Mouse (Mus musculus): Measurements from ENCODE around the gene Pakap. TPM values are rescaled to one million over a fixed set of nuclear protein-coding genes. Genes with fewer than 3 reads are reported as not detected.

Pakap gene
- polyA plus RNA-seq, 1 experiment = 0.78 TPM

GRCm38 (mm10) chr4:57829131-57829530, 261.2 kb downstream of the Pakap start:
- TF ChIP-seq CTCF (conservative IDR thresholded peaks at IDR 0.05; ENCODE audit: insufficient read depth, insufficient read length, low read depth, low read length) (no peak), POLR2A (IDR thresholded peaks at IDR 0.05; ENCODE audit: low read depth, low read length) (no peak)

GRCm38 (mm10) chr4:57829740-57830139, 261.8 kb downstream of the Pakap start:
- WGBS = 51% methylated on average over 3 of the region's 3 CpGs
- Histone ChIP-seq H3K27ac (ENCODE audit: insufficient read depth, low read depth, low read length) (no peak overlapping the region), H3K4me3 (ENCODE audit: insufficient read depth, low read depth, low read length) (no peak overlapping the region), H3K36me3 (ENCODE audit: control insufficient read depth, insufficient read depth, low read length) (no peaks in the 10 kb centered on the region), H3K4me1 (ENCODE audit: control insufficient read depth, insufficient read depth, low read length) (no peaks in the 10 kb centered on the region), H3K27me3 (replicated peaks; ENCODE audit: control insufficient read depth, insufficient read depth, low read length) (no peaks in the 10 kb centered on the region)
- DNase-seq = no peak
- TF ChIP-seq POLR2A (IDR thresholded peaks at IDR 0.05; ENCODE audit: low read depth, low read length) = no peak
- no peak for TF ChIP-seq CTCF (conservative IDR thresholded peaks at IDR 0.05; ENCODE audit: insufficient read depth, insufficient read length, low read depth, low read length)

More at GRCm38 (mm10) chr4:57829131-57829530, 261.2 kb downstream of the Pakap start:
- Histone ChIP-seq H3K4me1 (ENCODE audit: control insufficient read depth, insufficient read depth, low read length) (no peaks in the 10 kb centered on the region), H3K4me3 (ENCODE audit: insufficient read depth, low read depth, low read length) (no peak overlapping the region), H3K27me3 (replicated peaks; ENCODE audit: control insufficient read depth, insufficient read depth, low read length) (no peaks in the 10 kb centered on the region), H3K36me3 (ENCODE audit: control insufficient read depth, insufficient read depth, low read length) (no peaks in the 10 kb centered on the region), H3K27ac (ENCODE audit: insufficient read depth, low read depth, low read length) (no peak overlapping the region)
- no peak for DNase-seq
- WGBS = 70% methylated on average over 9 of the region's 9 CpGs

DNA sequence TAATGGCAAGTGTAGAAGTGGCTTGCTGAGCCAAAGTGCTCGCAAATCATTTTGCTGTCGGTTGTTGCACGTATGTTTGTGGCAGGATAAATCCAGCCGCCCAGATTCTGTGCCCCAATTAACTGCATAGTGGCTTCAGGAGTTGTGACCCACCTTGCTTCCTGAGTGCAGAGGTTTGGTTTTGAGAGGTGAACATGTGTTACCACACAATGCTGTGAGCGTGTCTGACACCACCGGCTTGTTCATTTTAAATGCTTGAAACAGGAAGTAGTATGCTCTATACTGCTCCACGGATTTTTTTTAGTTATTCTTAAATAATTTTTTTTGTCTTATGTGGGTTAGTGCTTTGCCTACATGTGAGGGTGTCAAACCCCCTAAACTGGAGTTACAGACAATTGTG, 264.3 kb downstream of the Pakap start:
- WGBS = 55% methylated on average over 7 of the region's 7 CpGs
- H3K27ac ChIP-seq (ENCODE audit: insufficient read depth, low read depth, low read length) = no peak overlapping the region
- no peaks in the 10 kb centered on the region for H3K4me1 ChIP-seq (ENCODE audit: control insufficient read depth, insufficient read depth, low read length)

DNA sequence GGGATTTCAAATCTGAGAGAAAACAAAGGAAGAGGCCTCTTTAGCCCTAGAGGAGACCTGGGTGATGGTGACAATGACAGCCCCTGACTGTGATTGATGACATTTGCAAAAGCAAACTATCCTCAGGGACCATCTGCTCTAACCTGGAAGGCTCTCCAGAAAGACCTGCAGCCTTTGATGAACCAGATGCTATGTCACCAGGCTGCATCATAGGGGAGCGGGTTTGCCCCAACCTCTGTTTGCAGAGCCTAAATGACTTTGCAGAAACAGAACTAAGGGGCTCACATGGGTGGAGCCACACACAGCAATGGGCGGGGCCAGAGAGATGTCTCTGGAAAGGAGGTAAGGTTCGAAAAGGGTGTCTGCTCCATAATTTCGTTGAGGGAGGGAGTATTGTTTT, 265.1 kb downstream of the Pakap start:
- H3K36me3 ChIP-seq (ENCODE audit: control insufficient read depth, insufficient read depth, low read length) = no peaks in the 10 kb centered on the region
- no peak overlapping the region for H3K4me3 ChIP-seq (ENCODE audit: insufficient read depth, low read depth, low read length)
- no peaks in the 10 kb centered on the region for H3K27me3 ChIP-seq (replicated peaks; ENCODE audit: control insufficient read depth, insufficient read depth, low read length)
- 82% methylated on average over 4 of the region's 4 CpGs for WGBS
- TF ChIP-seq CTCF (conservative IDR thresholded peaks at IDR 0.05; ENCODE audit: insufficient read depth, insufficient read length, low read depth, low read length) = no peak
- TF ChIP-seq POLR2A (IDR thresholded peaks at IDR 0.05; ENCODE audit: low read depth, low read length) = no peak
- no peak overlapping the region for H3K27ac ChIP-seq (ENCODE audit: insufficient read depth, low read depth, low read length)
- H3K4me1 ChIP-seq (ENCODE audit: control insufficient read depth, insufficient read depth, low read length) = peaks cover 2% of the 10 kb centered on the region; the same call in 1 of the 2 replicates
- no peak for DNase-seq

More for the DNA sequence above, 264.3 kb downstream of the Pakap start:
- Histone ChIP-seq H3K36me3 (ENCODE audit: control insufficient read depth, insufficient read depth, low read length) (no peaks in the 10 kb centered on the region), H3K4me3 (ENCODE audit: insufficient read depth, low read depth, low read length) (no peak overlapping the region), H3K27me3 (replicated peaks; ENCODE audit: control insufficient read depth, insufficient read depth, low read length) (no peaks in the 10 kb centered on the region)
- TF ChIP-seq CTCF (conservative IDR thresholded peaks at IDR 0.05; ENCODE audit: insufficient read depth, insufficient read length, low read depth, low read length) = no peak
- no peak for TF ChIP-seq POLR2A (IDR thresholded peaks at IDR 0.05; ENCODE audit: low read depth, low read length)
- DNase-seq = no peak

GRCm38 (mm10) chr4:57834141-57834540, 266.2 kb downstream of the Pakap start:
- H3K4me3 ChIP-seq (ENCODE audit: insufficient read depth, low read depth, low read length) = no peak overlapping the region
- TF ChIP-seq CTCF (conservative IDR thresholded peaks at IDR 0.05; ENCODE audit: insufficient read depth, insufficient read length, low read depth, low read length) = no peak
- no peak for TF ChIP-seq POLR2A (IDR thresholded peaks at IDR 0.05; ENCODE audit: low read depth, low read length)
- H3K27me3 ChIP-seq (replicated peaks; ENCODE audit: control insufficient read depth, insufficient read depth, low read length) = no peaks in the 10 kb centered on the region
- 55% methylated on average over 4 of the region's 4 CpGs for WGBS
- H3K4me1 ChIP-seq (ENCODE audit: control insufficient read depth, insufficient read depth, low read length) = peaks cover 2% of the 10 kb centered on the region; the same call in 1 of the 2 replicates
- DNase-seq = no peak
- no peak overlapping the region for H3K27ac ChIP-seq (ENCODE audit: insufficient read depth, low read depth, low read length)
- no peaks in the 10 kb centered on the region for H3K36me3 ChIP-seq (ENCODE audit: control insufficient read depth, insufficient read depth, low read length)

DNA sequence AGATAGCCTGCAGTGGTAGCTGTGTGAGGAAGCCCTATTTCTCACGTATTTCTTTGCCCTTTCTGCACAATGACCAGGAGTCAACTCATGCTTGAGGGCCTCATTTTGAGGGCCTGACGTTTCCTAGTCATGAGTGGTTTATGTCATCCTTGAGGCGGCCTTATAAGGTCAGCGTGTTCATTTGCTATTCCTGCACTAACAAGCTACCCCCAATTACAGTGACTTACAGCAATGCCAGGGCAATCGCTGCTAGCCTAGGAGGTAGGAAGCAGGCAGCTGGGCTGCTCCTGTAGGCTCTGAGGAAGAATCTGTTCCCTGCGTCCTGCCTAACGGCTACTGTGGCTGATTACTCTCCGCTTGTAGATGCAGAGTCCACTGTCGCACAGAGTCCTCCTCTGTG, 269.1 kb downstream of the Pakap start:
- no peaks in the 10 kb centered on the region for H3K36me3 ChIP-seq (ENCODE audit: control insufficient read depth, insufficient read depth, low read length)
- no peak for TF ChIP-seq CTCF (conservative IDR thresholded peaks at IDR 0.05; ENCODE audit: insufficient read depth, insufficient read length, low read depth, low read length)
- no peak for TF ChIP-seq POLR2A (IDR thresholded peaks at IDR 0.05; ENCODE audit: low read depth, low read length)

DNA sequence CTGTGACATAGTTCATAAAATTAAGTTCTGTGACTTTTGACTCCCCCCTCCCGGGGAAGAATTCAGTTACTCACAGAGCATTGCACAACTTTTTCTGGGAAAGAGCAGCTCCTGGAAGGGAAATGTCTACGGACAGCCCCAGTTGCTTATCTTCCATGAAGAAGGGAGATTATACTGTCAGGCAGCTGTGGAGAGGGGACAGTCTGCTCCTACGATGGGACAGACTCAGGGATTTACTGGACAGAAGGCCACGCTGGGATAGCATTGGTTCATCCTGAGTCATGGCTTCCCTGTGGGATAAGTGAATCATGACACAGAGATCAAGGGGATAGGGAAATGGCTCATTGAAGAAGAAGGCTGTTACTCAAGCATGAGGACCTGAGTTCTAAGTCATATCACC, 271.4 kb downstream of the Pakap start:
- H3K27ac ChIP-seq (ENCODE audit: insufficient read depth, low read depth, low read length) = no peak overlapping the region
- H3K27me3 ChIP-seq (replicated peaks; ENCODE audit: control insufficient read depth, insufficient read depth, low read length) = no peaks in the 10 kb centered on the region
- no peaks in the 10 kb centered on the region for H3K36me3 ChIP-seq (ENCODE audit: control insufficient read depth, insufficient read depth, low read length)
- WGBS = 47% methylated on average over 4 of the region's 4 CpGs
- TF ChIP-seq CTCF (conservative IDR thresholded peaks at IDR 0.05; ENCODE audit: insufficient read depth, insufficient read length, low read depth, low read length) (no peak), POLR2A (IDR thresholded peaks at IDR 0.05; ENCODE audit: low read depth, low read length) (no peak)
- H3K4me3 ChIP-seq (ENCODE audit: insufficient read depth, low read depth, low read length) = no peak overlapping the region
- DNase-seq = peak; percentile 49
- H3K4me1 ChIP-seq (ENCODE audit: control insufficient read depth, insufficient read depth, low read length) = peaks cover 17% of the 10 kb centered on the region; the same call in 1 of the 2 replicates

More for the DNA sequence above, 269.1 kb downstream of the Pakap start:
- peaks cover 9% of the 10 kb centered on the region; the same call in 1 of the 2 replicates for H3K4me1 ChIP-seq (ENCODE audit: control insufficient read depth, insufficient read depth, low read length)
- no peak for DNase-seq
- 70% methylated on average over 9 of the region's 9 CpGs for WGBS
- H3K27ac ChIP-seq (ENCODE audit: insufficient read depth, low read depth, low read length) = no peak overlapping the region
- no peaks in the 10 kb centered on the region for H3K27me3 ChIP-seq (replicated peaks; ENCODE audit: control insufficient read depth, insufficient read depth, low read length)
- no peak overlapping the region for H3K4me3 ChIP-seq (ENCODE audit: insufficient read depth, low read depth, low read length)
